Mouse (Mus musculus): ENCODE data around the gene Plekhn1. TPM values are rescaled to one million over a fixed set of nuclear protein-coding genes. Genes with fewer than 3 reads are reported as not detected.

Plekhn1 gene
- polyA plus RNA-seq (2014; fragmentation: Illumina TruSeq; extraction: RNeasy Lipid Tissue Mini Kit (QIAGEN cat#74804); ENCODE audit: low replicate concordance) = 5.9 TPM

GRCm38 (mm10) chr4:156234701-156235213, at the start of gene Plekhn1:
Gene Plekhn1, minus strand, starts transcription at chr4:156234857.

GRCm38 (mm10) chr4:156255078-156255839, 20.6 kb upstream of the Plekhn1 start, which contains the start of gene Samd11:
Gene Samd11, minus strand, starts transcription at chr4:156255657.

GRCm38 (mm10) chr4:156235808-156236533, 1.3 kb upstream of the Plekhn1 start, which contains the start of gene Noc2l:
Gene Noc2l, plus strand, starts transcription at chr4:156236010.

GRCm38 (mm10) chr4:156215649-156216048, 19.0 kb downstream of the Plekhn1 start, which contains the start of gene Perm1:
Gene Perm1, plus strand, starts transcription at chr4:156215868.

GRCm38 (mm10) chr4:156203001-156203412, 31.6 kb downstream of the Plekhn1 start, which contains the start of gene AW011738:
Gene AW011738, plus strand, starts transcription at chr4:156203304.

GRCm38 (mm10) chr4:156200623-156201475, 33.8 kb downstream of the Plekhn1 start, which contains the start of gene Isg15:
Gene Isg15, minus strand, starts transcription at chr4:156200818.

GRCm38 (mm10) chr4:156197131-156197828, 37.4 kb downstream of the Plekhn1 start, which contains the start of gene Agrn:
Gene Agrn, minus strand, starts transcription at chr4:156197488.

Other genes with a start within 250 kb of the Plekhn1 start
- gene B3galt6, start 242.2 kb downstream of the Plekhn1 start, polyA plus RNA-seq (2014; fragmentation: Illumina TruSeq; extraction: RNeasy Lipid Tissue Mini Kit (QIAGEN cat#74804); ENCODE audit: low replicate concordance) = 3.5 TPM
- 126 TPM for gene Sdf4, start 242.0 kb downstream of the Plekhn1 start, polyA plus RNA-seq (2014; fragmentation: Illumina TruSeq; extraction: RNeasy Lipid Tissue Mini Kit (QIAGEN cat#74804); ENCODE audit: low replicate concordance)
- not detected for gene Tnfrsf4, start 221.0 kb downstream of the Plekhn1 start, polyA plus RNA-seq (2014; fragmentation: Illumina TruSeq; extraction: RNeasy Lipid Tissue Mini Kit (QIAGEN cat#74804); ENCODE audit: low replicate concordance)
- gene Tnfrsf18, start 208.7 kb downstream of the Plekhn1 start, polyA plus RNA-seq (2014; fragmentation: Illumina TruSeq; extraction: RNeasy Lipid Tissue Mini Kit (QIAGEN cat#74804); ENCODE audit: low replicate concordance) = not detected
- 0.59 TPM for gene Ttll10, start 175.4 kb downstream of the Plekhn1 start, polyA plus RNA-seq (2014; fragmentation: Illumina TruSeq; extraction: RNeasy Lipid Tissue Mini Kit (QIAGEN cat#74804); ENCODE audit: low replicate concordance)
- gene 9430015G10Rik, start 124.9 kb downstream of the Plekhn1 start, polyA plus RNA-seq (2014; fragmentation: Illumina TruSeq; extraction: RNeasy Lipid Tissue Mini Kit (QIAGEN cat#74804); ENCODE audit: low replicate concordance) = 1.2 TPM
- gene Rnf223, start 104.3 kb downstream of the Plekhn1 start, polyA plus RNA-seq (2014; fragmentation: Illumina TruSeq; extraction: RNeasy Lipid Tissue Mini Kit (QIAGEN cat#74804); ENCODE audit: low replicate concordance) = not detected
- 20.5 TPM for gene Agrn, start 37.4 kb downstream of the Plekhn1 start, polyA plus RNA-seq (2014; fragmentation: Illumina TruSeq; extraction: RNeasy Lipid Tissue Mini Kit (QIAGEN cat#74804); ENCODE audit: low replicate concordance)
- gene Isg15, start 34.0 kb downstream of the Plekhn1 start, polyA plus RNA-seq (2014; fragmentation: Illumina TruSeq; extraction: RNeasy Lipid Tissue Mini Kit (QIAGEN cat#74804); ENCODE audit: low replicate concordance) = not detected
- gene AW011738, start 31.6 kb downstream of the Plekhn1 start, polyA plus RNA-seq (2014; fragmentation: Illumina TruSeq; extraction: RNeasy Lipid Tissue Mini Kit (QIAGEN cat#74804); ENCODE audit: low replicate concordance) = 0.67 TPM
- gene Perm1, start 19.0 kb downstream of the Plekhn1 start, polyA plus RNA-seq (2014; fragmentation: Illumina TruSeq; extraction: RNeasy Lipid Tissue Mini Kit (QIAGEN cat#74804); ENCODE audit: low replicate concordance) = not detected
- 2.5 TPM for gene Noc2l, start 1.2 kb upstream of the Plekhn1 start, polyA plus RNA-seq (2014; fragmentation: Illumina TruSeq; extraction: RNeasy Lipid Tissue Mini Kit (QIAGEN cat#74804); ENCODE audit: low replicate concordance)
- gene Samd11, start 20.8 kb upstream of the Plekhn1 start, polyA plus RNA-seq (2014; fragmentation: Illumina TruSeq; extraction: RNeasy Lipid Tissue Mini Kit (QIAGEN cat#74804); ENCODE audit: low replicate concordance) = not detected
- gene Vmn2r-ps159, start 96.2 kb upstream of the Plekhn1 start, polyA plus RNA-seq (2014; fragmentation: Illumina TruSeq; extraction: RNeasy Lipid Tissue Mini Kit (QIAGEN cat#74804); ENCODE audit: low replicate concordance) = not detected